Mouse (Mus musculus): ENCODE measurements around the gene Mfsd12.

Mfsd12 gene

DNA sequence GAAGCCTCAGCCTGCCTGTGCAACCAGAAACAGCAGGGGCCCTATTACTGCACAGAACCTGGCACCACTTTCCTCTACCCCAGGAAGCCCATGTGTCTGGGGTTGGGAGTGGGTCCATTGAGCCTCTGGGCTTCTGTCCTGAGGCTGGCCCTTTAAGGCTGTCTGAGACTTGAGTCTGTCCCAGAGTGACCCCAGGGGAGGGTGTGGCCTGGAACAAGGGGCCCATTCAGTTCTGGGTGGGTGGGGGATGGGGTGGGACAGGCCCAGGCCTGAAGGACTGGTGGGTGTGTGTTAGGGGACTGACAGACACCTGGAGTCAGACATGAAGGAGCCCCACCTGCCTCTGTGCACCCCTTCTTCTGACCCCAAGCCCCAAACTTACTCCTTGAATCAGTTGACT is 57.4 kb downstream of the Mfsd12 start:
- DNase-seq (ENCODE audit: extremely low read depth, low read depth): no peak

- DNase-seq (ENCODE audit: extremely low read depth, low read depth): no peak
Observed at GRCm38 (mm10) chr10:81415146-81415545, 57.9 kb downstream of the Mfsd12 start.

Data from MEL-GATA-1-ER (cell line).